Mouse (Mus musculus) small intestine, adult 2 months (tissue): ENCODE data around the gene Prss12. TPM values are rescaled to one million over a fixed set of nuclear protein-coding genes. Genes with fewer than 3 reads are reported as not detected.

Source experiments
- H3K27ac ChIP-seq: fragments of 200-500 bp; 2 replicates; pipeline ENCODE4 v1.5.1; 2012; ENCODE audit warnings: low read depth, low read length, control low read depth, inconsistent platforms; ENCODE audit not compliant: insufficient read depth
- H3K27me3 ChIP-seq: fragments of 200-500 bp; 2 replicates; pipeline ENCODE4 v1.6.1; 2012; ENCODE audit warnings: mild to moderate bottlenecking, moderate library complexity, low read length, inconsistent platforms; ENCODE audit not compliant: control insufficient read depth, insufficient read depth
- H3K36me3 ChIP-seq: fragments of 200-500 bp; 2 replicates; pipeline ENCODE4 v1.6.1; 2012; ENCODE audit warnings: mild to moderate bottlenecking, low read length, control low read depth, inconsistent platforms; ENCODE audit not compliant: control insufficient read depth, insufficient read depth
- H3K4me1 ChIP-seq: fragments of 200-500 bp; 2 replicates; pipeline ENCODE4 v1.6.1; 2012; ENCODE audit warnings: low read length, inconsistent platforms, mixed read lengths; ENCODE audit not compliant: control insufficient read depth, insufficient read depth, insufficient read length
- H3K4me3 ChIP-seq: fragments of 200-500 bp; 2 replicates; pipeline ENCODE4 v1.5.1; 2012; ENCODE audit warnings: low read depth, mild to moderate bottlenecking, control low read depth, inconsistent platforms, low read length, moderate library complexity
- CTCF ChIP-seq: fragments of 200-500 bp; IDR thresholded peaks from 2 replicates; pipeline ENCODE4 v1.5.1; 2012; ENCODE audit warnings: low read depth, mild to moderate bottlenecking, control low read depth, inconsistent platforms, low read length, moderate library complexity, mixed read lengths; ENCODE audit not compliant: insufficient replicate concordance, insufficient read length; ENCODE audit errors: extremely low read depth
- POLR2A ChIP-seq: fragments of 200-500 bp; IDR thresholded peaks from 2 replicates; pipeline ENCODE4 v1.6.1; 2012; ENCODE audit warnings: low read depth, mild to moderate bottlenecking, control low read depth, inconsistent platforms, low read length, moderate library complexity
- WGBS: fragments of 180-500 bp; shearing (Covaris S2); methylation state at CpG from one replicate; pipeline ENCODE4 v1.1.7; 2018; 5-methylcytosine and 5-hydroxymethylcytosine counted together
- polyA plus RNA-seq: library from polyadenylated mRNA; depleted of rRNA; stranded (reverse); fragments of >200 nt; gene quantifications from 2 replicates; pipeline ENCODE4 v1.2.3, GENCODE M21; 2012

Prss12 gene
- polyA plus RNA-seq, 1 experiment, result 1.1 TPM

DNA sequence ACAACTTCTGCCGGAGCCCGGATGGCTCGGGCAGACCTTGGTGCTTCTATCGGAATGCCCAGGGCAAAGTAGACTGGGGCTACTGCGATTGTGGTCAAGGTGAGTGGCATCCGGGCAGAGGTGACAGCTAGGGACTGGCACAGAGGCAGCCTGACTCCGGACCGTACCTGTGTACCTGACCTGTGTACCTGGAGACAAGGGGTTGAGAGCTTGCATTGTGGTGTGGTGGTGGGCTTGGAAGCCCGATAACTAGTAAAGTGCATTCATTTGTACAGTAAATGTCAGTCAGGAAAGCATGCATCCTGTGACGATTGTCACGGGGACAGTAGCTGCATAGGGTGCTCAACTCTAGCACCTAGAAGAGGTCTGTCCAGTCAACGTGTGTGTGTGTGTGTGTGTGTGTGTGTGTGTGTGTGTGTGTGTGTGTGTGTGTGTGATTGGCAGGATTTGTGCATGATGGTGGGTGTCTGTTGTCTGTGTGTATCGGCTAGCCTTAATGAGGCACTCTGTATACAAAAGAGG lies 886 bp downstream of the Prss12 start:
- TF ChIP-seq POLR2A (no peak), CTCF (no peak)
- Histone ChIP-seq H3K4me1 (no peaks in the 10 kb centered on the region; the same call in 1 of the 2 replicates), H3K27ac (no peak overlapping the region), H3K36me3 (no peaks in the 10 kb centered on the region), H3K27me3 (no peaks in the 10 kb centered on the region), H3K4me3 (peak overlapping the region; percentile 67)
- 4% methylated on average over 13 of the region's 13 CpGs for WGBS

GRCm38 (mm10) chr3:123448096-123448495 lies 1.4 kb downstream of the Prss12 start:
- Histone ChIP-seq H3K27ac (no peak overlapping the region), H3K4me3 (no peak overlapping the region; the same call in 1 of the 2 replicates), H3K4me1 (no peaks in the 10 kb centered on the region; the same call in 1 of the 2 replicates), H3K27me3 (no peaks in the 10 kb centered on the region), H3K36me3 (no peaks in the 10 kb centered on the region)
- TF ChIP-seq CTCF, result no peak
- WGBS, result 4% methylated on average over 10 of the region's 10 CpGs

DNA sequence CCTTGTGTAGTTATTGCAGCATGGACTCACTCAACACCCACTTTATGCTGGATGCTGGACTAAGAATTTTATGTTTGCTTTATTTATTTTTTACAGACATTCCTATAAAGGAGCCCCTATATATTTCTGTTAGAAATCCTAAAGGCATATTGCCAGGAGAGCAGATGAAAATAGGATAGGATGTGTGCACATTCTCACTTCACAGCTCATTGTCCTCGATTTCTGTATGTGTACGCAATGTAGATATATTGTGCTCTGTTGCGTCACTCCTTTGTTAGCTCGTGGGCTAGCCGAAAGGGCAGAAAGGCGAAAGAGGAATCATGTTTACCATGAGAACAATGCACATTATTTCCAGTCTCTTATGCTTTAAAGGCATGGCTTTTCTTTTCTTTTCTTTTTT lies 3.4 kb downstream of the Prss12 start:
- H3K4me3 ChIP-seq, result no peak overlapping the region
- H3K27me3 ChIP-seq, result no peaks in the 10 kb centered on the region
- H3K4me1 ChIP-seq, result no peaks in the 10 kb centered on the region; the same call in 1 of the 2 replicates
- H3K27ac ChIP-seq, result no peak overlapping the region
- TF ChIP-seq CTCF (no peak), POLR2A (no peak)
- 82% methylated on average over 6 of the region's 6 CpGs for WGBS
- no peaks in the 10 kb centered on the region for H3K36me3 ChIP-seq

- no peaks in the 10 kb centered on the region for H3K27me3 ChIP-seq
- no peaks in the 10 kb centered on the region for H3K36me3 ChIP-seq
- no peak for TF ChIP-seq POLR2A
- TF ChIP-seq CTCF, result no peak
- 47% methylated on average over 6 of the region's 6 CpGs for WGBS
- H3K4me3 ChIP-seq, result no peak overlapping the region
- no peak overlapping the region for H3K27ac ChIP-seq
- no peaks in the 10 kb centered on the region for H3K4me1 ChIP-seq
Observed at GRCm38 (mm10) chr3:123452904-123453303, 6.2 kb downstream of the Prss12 start.

DNA sequence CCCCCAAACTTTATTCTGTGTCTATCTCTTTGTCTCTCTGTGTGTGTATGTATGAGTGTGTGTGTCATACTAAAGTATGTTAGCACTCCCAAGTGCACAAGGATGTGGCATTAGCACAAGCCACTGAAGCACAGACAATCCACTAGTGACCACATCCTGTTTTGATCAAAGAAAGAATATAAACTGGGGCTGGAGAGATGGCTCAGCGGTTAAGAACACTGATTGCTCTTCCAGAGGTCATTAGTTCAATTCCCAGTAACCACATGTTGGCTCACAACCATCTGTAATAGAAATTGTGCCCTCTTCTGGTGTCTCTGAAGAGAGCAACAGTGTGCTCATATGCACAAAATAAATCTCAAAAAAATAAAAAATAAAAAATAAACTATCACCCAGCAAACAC lies 12.8 kb downstream of the Prss12 start:
- H3K27me3 ChIP-seq, result no peaks in the 10 kb centered on the region
- H3K27ac ChIP-seq, result no peak overlapping the region
- 20% methylated on average over 1 of the region's 1 CpGs for WGBS
- H3K4me3 ChIP-seq, result no peak overlapping the region
- TF ChIP-seq POLR2A, result no peak
- no peak for TF ChIP-seq CTCF
- no peaks in the 10 kb centered on the region for H3K36me3 ChIP-seq
- no peaks in the 10 kb centered on the region for H3K4me1 ChIP-seq

GRCm38 (mm10) chr3:123460436-123460835 lies 13.7 kb downstream of the Prss12 start:
- Histone ChIP-seq H3K27me3 (no peaks in the 10 kb centered on the region), H3K27ac (no peak overlapping the region), H3K4me1 (no peaks in the 10 kb centered on the region), H3K36me3 (no peaks in the 10 kb centered on the region), H3K4me3 (no peak overlapping the region)
- 52% methylated on average over 1 of the region's 1 CpGs for WGBS
- TF ChIP-seq POLR2A (no peak), CTCF (no peak)

DNA sequence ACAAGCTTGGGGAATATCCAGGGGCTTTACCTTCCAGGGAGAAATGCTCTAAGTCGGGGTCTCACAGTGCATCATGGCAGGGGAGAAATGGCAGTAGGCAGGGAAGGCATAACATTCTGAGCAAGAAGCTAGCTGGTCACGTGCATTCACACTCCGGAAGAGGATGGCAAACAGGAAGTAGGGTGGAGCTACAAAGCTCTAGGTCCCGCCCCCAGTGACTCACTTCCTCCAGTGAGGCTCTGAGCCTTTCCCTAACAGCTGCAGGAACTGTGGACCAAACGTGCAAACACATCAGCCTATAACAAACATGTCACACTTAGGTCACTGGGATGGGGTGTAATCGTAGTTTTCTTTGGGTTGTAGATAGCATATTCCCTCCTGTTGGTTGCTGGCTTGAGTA lies 15.6 kb downstream of the Prss12 start:
- WGBS, result 80% methylated on average over 6 of the region's 6 CpGs
- H3K27ac ChIP-seq, result no peak overlapping the region
- H3K4me1 ChIP-seq, result no peaks in the 10 kb centered on the region
- H3K4me3 ChIP-seq, result no peak overlapping the region
- H3K27me3 ChIP-seq, result no peaks in the 10 kb centered on the region
- no peaks in the 10 kb centered on the region for H3K36me3 ChIP-seq
- TF ChIP-seq POLR2A (no peak), CTCF (no peak)

GRCm38 (mm10) chr3:123476833-123477232 lies 30.1 kb downstream of the Prss12 start:
- H3K4me1 ChIP-seq, result no peaks in the 10 kb centered on the region
- no peak for TF ChIP-seq POLR2A
- no peak for TF ChIP-seq CTCF
- H3K36me3 ChIP-seq, result no peaks in the 10 kb centered on the region
- H3K4me3 ChIP-seq, result no peak overlapping the region
- no peak overlapping the region for H3K27ac ChIP-seq
- 82% methylated on average over 3 of the region's 3 CpGs for WGBS
- no peaks in the 10 kb centered on the region for H3K27me3 ChIP-seq
